Mouse (Mus musculus) lung, embryonic 14.5 days (tissue): ENCODE measurements around the gene Gpr87. TPM values are rescaled to one million over a fixed set of nuclear protein-coding genes. Genes with fewer than 3 reads are reported as not detected.

ENCODE experiments used
- ATAC-seq: fragments of 200-750 bp; cut with Nextera tagmentation; 2 replicates; pipeline ENCODE4 v1.8.0; 2017; ENCODE audit warnings: mild to moderate bottlenecking, moderate TSS enrichment, moderate library complexity; ENCODE audit not compliant: insufficient read depth
- DNase-seq: peaks from one replicate; pipeline ENCODE4 v3.0.0-alpha.2; 2015
- H3K27ac ChIP-seq: fragments of 300-500 bp; sonication (generic); 2 replicates; pipeline ENCODE4 v1.5.1; 2014; ENCODE audit warnings: low read depth, mild to moderate bottlenecking, moderate library complexity
- H3K27me3 ChIP-seq: fragments of 300-500 bp; sonication (generic); 2 replicates; pipeline ENCODE4 v1.6.1; 2014; ENCODE audit warnings: low read length, control low read depth; ENCODE audit not compliant: insufficient read depth
- H3K36me3 ChIP-seq: fragments of 300-500 bp; sonication (generic); 2 replicates; pipeline ENCODE4 v1.6.1; 2014; ENCODE audit warnings: control low read depth; ENCODE audit not compliant: insufficient read depth
- H3K4me1 ChIP-seq: fragments of 300-500 bp; sonication (generic); 2 replicates; pipeline ENCODE4 v1.6.1; 2014; ENCODE audit warnings: antibody characterized with exemption, control low read depth; ENCODE audit not compliant: insufficient read depth
- H3K4me2 ChIP-seq: fragments of 300-500 bp; sonication (generic); 2 replicates; pipeline ENCODE4 v1.6.1; 2014; ENCODE audit warnings: mild to moderate bottlenecking
- H3K4me3 ChIP-seq: fragments of 300-500 bp; sonication (generic); 2 replicates; pipeline ENCODE4 v1.5.1; 2014; ENCODE audit warnings: low read depth, low read length
- H3K9ac ChIP-seq: fragments of 300-500 bp; sonication (generic); 2 replicates; pipeline ENCODE4 v1.6.1; 2014
- H3K9me3 ChIP-seq: fragments of 300-500 bp; sonication (generic); 2 replicates; pipeline ENCODE4 v1.6.1; 2016; ENCODE audit warnings: low read depth, low read length, control low read depth
- CTCF ChIP-seq: IDR thresholded peaks from 2 replicates; pipeline ENCODE4 v1.5.1; 2016; ENCODE audit warnings: antibody characterized with exemption, low read depth
- WGBS: fragments of 180-500 bp; shearing (Covaris S2); extraction: QIAGEN DNeasy Blood & Tissue Kit; methylation state at CpG from one replicate; pipeline ENCODE4 v1.1.7; 2014; 5-methylcytosine and 5-hydroxymethylcytosine counted together
- polyA plus RNA-seq: library from polyadenylated mRNA; unstranded; fragments of >200 nt; fragmentation: Nextera tagmentation; extraction: Ambion mirVana; gene quantifications from 2 replicates; pipeline ENCODE4 v1.2.1, GENCODE M21; 2014

The Gpr87 gene
- polyA plus RNA-seq, 1 experiment from 2014 or later: 0.22 TPM

DNA sequence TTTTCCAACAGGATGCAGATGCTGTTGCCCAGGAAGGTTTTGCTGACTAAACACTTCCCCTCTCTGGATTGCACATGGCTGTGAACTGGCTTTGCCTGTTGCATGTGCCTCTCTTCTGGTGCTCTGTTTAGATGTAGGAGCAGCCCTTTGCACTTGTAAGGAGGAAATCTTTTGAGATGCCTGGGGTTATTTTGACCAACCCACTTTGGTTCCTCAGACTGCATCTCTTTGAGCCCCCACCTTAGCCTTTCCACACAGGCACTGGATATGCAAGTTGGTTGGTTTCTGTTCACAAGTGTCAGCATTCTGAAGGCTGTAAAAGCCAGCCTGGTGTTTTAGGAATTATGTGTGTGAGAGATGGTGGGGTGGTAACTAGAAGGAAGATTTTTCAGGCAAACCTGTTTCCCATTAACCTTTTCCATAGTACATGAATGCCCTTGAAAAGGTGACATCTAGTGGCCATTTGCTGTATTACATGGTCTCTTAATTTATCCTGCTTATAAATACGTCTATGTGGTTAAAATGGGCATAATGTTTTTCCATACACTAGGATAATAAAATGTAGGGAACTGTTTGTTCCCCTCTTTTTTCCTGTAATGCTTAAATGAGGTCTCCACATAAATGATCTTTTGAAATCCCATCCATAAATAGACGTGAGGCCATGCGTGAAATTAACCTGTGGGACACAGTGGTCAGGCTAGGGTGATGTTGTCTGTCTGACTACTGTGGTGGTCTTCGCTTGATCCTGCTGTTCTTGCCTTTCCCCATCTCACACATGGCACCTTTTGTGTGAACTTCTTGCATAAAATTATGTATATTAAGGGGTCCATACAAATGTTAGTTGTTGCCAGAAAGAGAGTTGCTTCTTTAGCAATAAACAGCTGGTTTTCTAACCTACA, 14.0 kb upstream of the Gpr87 start:
- WGBS: 66% methylated on average over 4 of the region's 4 CpGs
- TF ChIP-seq CTCF: peak; percentile 87
- ATAC-seq: peak; percentile 39; the same call in 1 of the 2 replicates
- H3K27me3 ChIP-seq: no peaks in the 10 kb centered on the region
- 0 out of 2 replicates have a peak, but pooled peaks cover 7% of the 10 kb centered on the region for H3K4me1 ChIP-seq
- no peaks in the 10 kb centered on the region for H3K9me3 ChIP-seq
- DNase-seq: peak; percentile 93
- no peak overlapping the region for H3K27ac ChIP-seq
- no peak overlapping the region for H3K4me3 ChIP-seq
- no peak overlapping the region for H3K9ac ChIP-seq
- H3K36me3 ChIP-seq: no peaks in the 10 kb centered on the region
- H3K4me2 ChIP-seq: no peak overlapping the region

DNA sequence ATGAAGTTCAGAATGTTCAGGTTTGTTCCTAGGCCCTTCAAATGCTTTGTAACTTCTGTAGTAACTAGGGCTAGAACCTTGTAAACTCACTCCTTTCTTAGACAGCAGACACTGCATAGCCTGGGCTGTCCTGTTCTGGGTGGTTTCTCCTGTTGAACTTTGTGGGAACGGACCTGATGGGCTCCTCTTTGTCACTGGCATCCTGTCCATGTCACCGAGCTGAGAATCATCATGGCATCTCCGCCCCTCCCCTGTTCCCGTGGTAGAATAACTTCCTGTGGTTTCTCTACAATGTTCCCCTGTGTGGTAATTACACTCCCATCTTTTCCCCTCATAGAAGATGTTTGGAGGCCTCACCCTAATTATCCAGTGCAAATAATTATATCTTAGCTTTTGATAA, 11.0 kb upstream of the Gpr87 start:
- 71% methylated on average over 4 of the region's 4 CpGs for WGBS
- ATAC-seq: no peak

DNA sequence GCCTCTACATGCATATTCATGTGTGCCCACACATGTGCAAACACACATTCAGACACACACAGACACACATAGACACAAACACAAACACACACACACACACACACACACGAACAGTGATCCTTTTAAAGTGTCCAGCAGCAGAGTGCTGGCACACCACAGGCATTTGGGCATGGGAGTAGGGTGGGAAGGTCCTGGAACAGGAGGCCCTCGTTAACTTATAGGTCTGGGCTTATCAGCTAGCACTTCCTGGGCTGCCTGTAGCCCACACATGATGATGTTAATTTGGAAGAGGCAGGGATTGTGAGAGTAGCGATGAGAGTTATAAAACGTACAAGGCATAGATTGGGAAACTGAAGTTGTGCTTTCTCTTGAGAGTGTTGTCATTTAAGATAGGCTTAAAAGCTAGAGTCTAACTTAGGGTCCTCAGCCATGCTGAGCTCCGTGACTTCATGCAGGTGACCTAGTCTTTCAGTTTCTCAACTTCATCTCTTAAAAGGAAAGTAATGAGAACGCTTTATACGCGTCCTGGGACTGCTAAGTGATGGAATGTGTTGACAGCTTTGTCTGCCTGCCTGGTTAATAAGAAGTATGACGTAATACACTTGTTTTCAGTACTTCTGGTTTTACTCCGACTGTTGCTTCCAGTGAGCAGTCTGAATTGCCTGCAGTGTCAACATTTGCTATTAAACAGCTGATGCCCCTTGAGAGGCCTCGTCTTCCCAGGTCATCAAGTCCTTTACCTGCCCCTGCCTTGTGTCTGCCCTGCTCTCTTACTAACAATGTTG, 10.0 kb upstream of the Gpr87 start:
- TF ChIP-seq CTCF: no peak
- 0 out of 2 replicates have a peak, but pooled peaks cover 7% of the 10 kb centered on the region for H3K4me1 ChIP-seq
- no peaks in the 10 kb centered on the region for H3K36me3 ChIP-seq
- DNase-seq (peak; percentile 26), ATAC-seq (peak; percentile 39)
- no peak overlapping the region; the same call in none of the 2 replicates for H3K27ac ChIP-seq
- no peaks in the 10 kb centered on the region for H3K27me3 ChIP-seq
- no peak overlapping the region for H3K4me2 ChIP-seq
- no peaks in the 10 kb centered on the region for H3K9me3 ChIP-seq
- H3K9ac ChIP-seq: no peak overlapping the region
- WGBS: 33% methylated on average over 11 of the region's 11 CpGs
- H3K4me3 ChIP-seq: no peak overlapping the region

More for the DNA sequence above, 11.0 kb upstream of the Gpr87 start:
- H3K9me3 ChIP-seq: no peaks in the 10 kb centered on the region
- H3K36me3 ChIP-seq: no peaks in the 10 kb centered on the region
- no peak overlapping the region for H3K4me3 ChIP-seq
- H3K4me1 ChIP-seq: 0 out of 2 replicates have a peak, but pooled peaks cover 7% of the 10 kb centered on the region
- no peak for DNase-seq
- no peak overlapping the region for H3K27ac ChIP-seq
- H3K9ac ChIP-seq: no peak overlapping the region
- TF ChIP-seq CTCF: no peak
- no peaks in the 10 kb centered on the region for H3K27me3 ChIP-seq
- no peak overlapping the region for H3K4me2 ChIP-seq

DNA sequence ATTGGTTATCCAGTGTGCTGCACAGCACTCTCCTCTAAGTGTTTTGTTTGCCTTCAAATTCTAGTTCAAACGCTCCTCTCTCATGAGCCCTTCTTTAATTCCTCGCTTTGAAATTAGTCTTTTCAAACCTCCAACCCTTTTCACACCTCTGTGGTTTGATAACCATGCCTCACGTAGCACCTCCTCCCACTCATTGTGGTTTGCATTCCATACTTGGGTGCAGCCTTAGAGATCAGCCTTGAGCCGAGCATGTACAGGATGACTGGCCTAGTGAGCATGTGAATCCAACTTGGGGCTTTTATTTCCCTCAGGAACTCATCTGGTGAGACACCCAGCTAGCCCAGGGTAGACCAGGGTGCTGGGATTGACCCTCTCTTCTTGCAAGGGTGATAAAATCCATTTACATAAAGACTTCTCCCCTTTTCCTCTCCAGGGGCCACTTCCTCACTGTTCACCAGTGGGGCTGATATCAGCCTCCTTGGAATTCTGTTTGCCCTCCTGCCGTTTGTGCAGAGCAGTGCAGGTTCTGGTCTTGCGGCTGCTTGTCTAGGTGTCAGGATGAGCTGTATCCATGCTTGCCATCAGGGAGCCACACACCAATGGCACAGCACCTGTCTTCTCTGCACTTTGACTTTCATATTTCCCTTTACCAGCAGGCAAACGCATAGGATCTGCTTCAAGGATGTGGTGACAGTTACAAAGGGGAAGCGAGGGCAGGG, 9.1 kb upstream of the Gpr87 start:
- Histone ChIP-seq H3K4me3 (no peak overlapping the region), H3K9ac (no peak overlapping the region), H3K27me3 (no peaks in the 10 kb centered on the region), H3K36me3 (no peaks in the 10 kb centered on the region), H3K9me3 (no peaks in the 10 kb centered on the region), H3K4me2 (no peak overlapping the region), H3K4me1 (0 out of 2 replicates have a peak, but pooled peaks cover 7% of the 10 kb centered on the region), H3K27ac (peak overlapping the region; percentile 68)
- no peak for TF ChIP-seq CTCF
- WGBS: 58% methylated on average over 8 of the region's 8 CpGs
- ATAC-seq: peak; percentile 83
- DNase-seq: peak; percentile 52

DNA sequence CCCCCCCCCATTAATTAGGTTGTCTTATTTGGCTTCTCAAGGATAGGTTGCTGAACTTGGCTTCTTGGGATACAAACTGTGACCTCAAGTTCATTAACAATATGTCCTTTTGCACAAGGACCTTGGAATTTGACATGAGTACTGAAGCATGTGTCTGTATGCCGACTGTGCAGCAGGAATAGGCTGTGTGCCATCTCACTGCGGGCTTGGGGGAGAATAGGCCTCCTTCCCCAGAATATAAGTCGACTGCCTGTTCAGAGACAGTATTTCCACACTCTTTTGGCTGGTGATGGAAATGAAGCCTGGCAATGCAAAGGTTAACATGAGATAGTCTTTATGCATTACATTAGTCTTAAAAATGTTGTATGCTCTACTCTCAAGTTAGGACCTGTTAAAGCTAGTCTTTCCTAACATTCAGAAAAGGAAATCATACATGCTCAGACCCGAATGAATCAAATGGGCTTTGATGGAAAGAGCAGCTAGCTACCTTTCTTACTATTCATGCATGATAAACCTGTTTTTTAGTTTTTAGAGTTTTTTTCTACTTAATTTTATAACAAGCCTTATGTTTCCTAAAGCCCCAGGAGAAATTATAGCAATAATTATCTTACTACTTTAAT, 2.5 kb upstream of the Gpr87 start:
- Histone ChIP-seq H3K36me3 (no peaks in the 10 kb centered on the region), H3K4me1 (no peaks in the 10 kb centered on the region), H3K4me3 (no peak overlapping the region), H3K4me2 (no peak overlapping the region), H3K27ac (no peak overlapping the region), H3K9ac (no peak overlapping the region), H3K27me3 (no peaks in the 10 kb centered on the region), H3K9me3 (no peaks in the 10 kb centered on the region)
- DNase-seq: no peak
- TF ChIP-seq CTCF: no peak
- ATAC-seq: no peak
- 57% methylated on average over 4 of the region's 4 CpGs for WGBS

DNA sequence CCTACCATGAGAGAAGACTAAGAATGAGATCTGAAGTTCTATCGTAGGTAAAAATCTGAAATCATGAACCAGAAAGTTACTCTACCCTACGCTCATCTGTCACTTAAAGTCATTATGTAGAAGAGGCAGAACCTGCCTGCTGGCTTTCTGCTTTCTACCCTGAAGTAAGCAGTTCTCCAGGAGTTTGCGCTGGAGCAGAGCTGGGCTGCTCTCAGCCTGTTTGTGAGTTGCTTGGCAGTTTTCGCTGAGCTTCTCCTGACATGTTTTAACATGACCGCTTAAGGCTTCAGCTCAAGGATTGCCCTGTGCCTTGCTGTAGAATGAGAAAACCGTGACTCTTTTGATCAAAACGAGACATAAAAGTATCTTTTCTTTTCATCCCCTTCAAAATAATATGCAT, 805 bp downstream of the Gpr87 start:
- DNase-seq: no peak
- no peak for ATAC-seq
- H3K9ac ChIP-seq: no peak overlapping the region
- H3K4me1 ChIP-seq: no peaks in the 10 kb centered on the region
- H3K9me3 ChIP-seq: no peaks in the 10 kb centered on the region
- TF ChIP-seq CTCF: no peak
- no peaks in the 10 kb centered on the region for H3K27me3 ChIP-seq
- H3K4me3 ChIP-seq: no peak overlapping the region
- no peak overlapping the region for H3K27ac ChIP-seq
- no peaks in the 10 kb centered on the region for H3K36me3 ChIP-seq
- no peak overlapping the region for H3K4me2 ChIP-seq
- 90% methylated on average over 7 of the region's 7 CpGs for WGBS
